Mouse (Mus musculus): ENCODE measurements around the gene Raph1. TPM values are rescaled to one million over a fixed set of nuclear protein-coding genes. Genes with fewer than 3 reads are reported as not detected.

Gene Raph1
- polyA plus RNA-seq, 1 experiment from 2014 or later: 22.6 TPM

Small RNA genes lying within 50 kb of the gene (microRNA-seq; reads per million reads assigned to microRNA genes)
- not detected for gene Gm23762

Other genes with a start within 250 kb of the Raph1 start
- gene Cyp20a1, start 223.8 kb downstream of the Raph1 start, polyA plus RNA-seq (2014; fragmentation: Nextera tagmentation; extraction: Ambion mirVana): 16.2 and 16.7 TPM in 2 replicates
- 50.0 and 59.9 TPM in 2 replicates for gene Abi2, start 157.5 kb downstream of the Raph1 start, polyA plus RNA-seq (2014; fragmentation: Nextera tagmentation; extraction: Ambion mirVana)
- gene Cd28, start 149.7 kb upstream of the Raph1 start, polyA plus RNA-seq (2014; fragmentation: Nextera tagmentation; extraction: Ambion mirVana): 0.10 and 0.28 TPM in 2 replicates

All from midbrain, embryonic 11.5 days (tissue).